Mouse (Mus musculus) kidney, embryonic 15.5 days (tissue): ENCODE measurements around the gene Afg1l. TPM values are rescaled to one million over a fixed set of nuclear protein-coding genes. Genes with fewer than 3 reads are reported as not detected.

ENCODE experiments used
- ATAC-seq: fragments of 200-750 bp; cut with Nextera tagmentation; replicated peaks from 2 replicates; pipeline ENCODE4 v1.8.0; 2017; ENCODE audit warnings: moderate TSS enrichment; ENCODE audit not compliant: low FRiP score
- H3K27ac ChIP-seq: fragments of 300-500 bp; sonication (generic); 2 replicates; pipeline ENCODE4 v1.5.1; 2015; ENCODE audit warnings: mild to moderate bottlenecking, inconsistent platforms
- H3K27me3 ChIP-seq: fragments of 300-500 bp; sonication (generic); 2 replicates; pipeline ENCODE4 v1.6.1; 2015; ENCODE audit warnings: inconsistent platforms
- H3K36me3 ChIP-seq: fragments of 300-500 bp; sonication (generic); 2 replicates; pipeline ENCODE4 v1.6.1; 2015; ENCODE audit warnings: inconsistent platforms
- H3K4me1 ChIP-seq: fragments of 300-500 bp; sonication (generic); 2 replicates; pipeline ENCODE4 v1.6.1; 2015; ENCODE audit warnings: inconsistent platforms
- H3K4me2 ChIP-seq: fragments of 300-500 bp; sonication (generic); 2 replicates; pipeline ENCODE4 v1.6.1; 2015; ENCODE audit warnings: moderate library complexity, mild to moderate bottlenecking, inconsistent platforms
- H3K4me3 ChIP-seq: fragments of 300-500 bp; sonication (generic); replicated peaks from 2 replicates; pipeline ENCODE4 v1.5.1; 2015; ENCODE audit warnings: mild to moderate bottlenecking, inconsistent platforms
- H3K9ac ChIP-seq: fragments of 300-500 bp; sonication (generic); 2 replicates; pipeline ENCODE4 v1.6.1; 2015; ENCODE audit warnings: mild to moderate bottlenecking, inconsistent platforms
- H3K9me3 ChIP-seq: fragments of 300-500 bp; sonication (generic); replicated peaks from 2 replicates; pipeline ENCODE4 v1.6.1; 2016; ENCODE audit warnings: inconsistent platforms
- whole genome bisulfite sequencing: fragments of 180-500 bp; shearing (Covaris S2); methylation state at CpG from one replicate; pipeline ENCODE4 v1.1.7; 2015; ENCODE audit warnings: mixed read lengths; 5-methylcytosine and 5-hydroxymethylcytosine counted together
- polyA plus RNA-seq: library from polyadenylated mRNA; unstranded; fragments of >200 nt; fragmentation: Nextera tagmentation; extraction: Ambion mirVana; gene quantifications from 2 replicates; pipeline ENCODE4 v1.2.1, GENCODE M21; 2015

The Afg1l gene
- polyA plus RNA-seq, 1 experiment from 2014 or later = 7.0 TPM

- Histone ChIP-seq H3K9ac (no peak overlapping the region), H3K4me1 (no peaks in the 10 kb centered on the region), H3K4me3 (no peak overlapping the region), H3K9me3 (no peaks in the 10 kb centered on the region), H3K4me2 (no peak overlapping the region), H3K27me3 (no peaks in the 10 kb centered on the region), H3K27ac (no peak overlapping the region), H3K36me3 (no peaks in the 10 kb centered on the region)
- ATAC-seq = no peak
- WGBS = 79% methylated on average over 4 of the region's 4 CpGs
These were observed 62.4 kb downstream of the Afg1l start for GRCm38 (mm10) chr10:42415821-42416470.

- Histone ChIP-seq H3K9me3 (no peaks in the 10 kb centered on the region), H3K4me3 (no peak overlapping the region), H3K36me3 (no peaks in the 10 kb centered on the region), H3K4me2 (no peak overlapping the region), H3K27ac (no peak overlapping the region), H3K9ac (no peak overlapping the region), H3K4me1 (no peaks in the 10 kb centered on the region), H3K27me3 (no peaks in the 10 kb centered on the region)
- no peak for ATAC-seq
- WGBS = 66% methylated on average over 6 of the region's 6 CpGs
These were observed 67.4 kb downstream of the Afg1l start for GRCm38 (mm10) chr10:42410748-42411537.

DNA sequence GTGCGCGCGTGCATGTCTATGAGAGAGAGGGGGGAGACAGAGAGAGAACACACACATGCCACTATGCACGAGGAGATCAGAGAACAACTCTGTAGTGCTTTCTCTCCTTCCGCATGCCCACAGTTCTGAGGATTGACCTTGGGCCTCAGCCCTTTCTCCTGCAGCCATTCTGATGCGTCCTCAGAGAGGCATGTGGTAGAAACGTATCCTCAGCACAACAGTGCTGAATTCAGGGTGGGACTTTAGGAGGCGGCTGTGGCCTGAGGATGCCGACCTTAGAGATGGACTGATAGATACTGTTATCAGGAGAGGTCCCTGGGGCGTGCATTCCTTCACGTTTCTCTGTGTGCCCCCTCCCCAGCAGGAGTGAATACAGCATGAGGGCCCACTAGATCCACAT is 87.9 kb downstream of the Afg1l start:
- ATAC-seq = no peak
- no peaks in the 10 kb centered on the region for H3K9me3 ChIP-seq

DNA sequence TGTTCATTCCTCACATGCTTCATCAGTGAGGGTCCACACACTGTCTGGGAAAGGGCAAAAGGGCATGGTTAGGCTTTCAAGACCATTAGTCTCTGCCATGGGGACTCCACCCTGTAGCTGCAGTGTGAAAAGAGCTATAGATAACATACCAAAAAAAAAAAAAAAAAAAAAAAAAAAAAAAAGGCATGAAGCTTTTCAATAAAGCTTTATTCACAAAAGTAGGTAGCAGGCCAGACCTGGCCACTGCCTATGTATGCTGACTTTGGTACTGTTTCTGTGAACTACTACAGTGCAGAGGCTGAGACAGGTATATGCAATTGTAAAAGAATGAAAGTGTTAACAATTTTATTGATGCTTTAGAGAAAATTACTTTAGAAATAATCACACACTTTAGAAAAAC is 90.2 kb downstream of the Afg1l start:
- Histone ChIP-seq H3K27ac (no peak overlapping the region), H3K4me1 (no peaks in the 10 kb centered on the region), H3K9ac (no peak overlapping the region), H3K4me2 (no peak overlapping the region), H3K27me3 (no peaks in the 10 kb centered on the region), H3K9me3 (no peaks in the 10 kb centered on the region), H3K36me3 (no peaks in the 10 kb centered on the region), H3K4me3 (no peak overlapping the region)
- ATAC-seq = no peak

More for the DNA sequence above, 87.9 kb downstream of the Afg1l start:
- no peak overlapping the region for H3K4me2 ChIP-seq
- no peak overlapping the region for H3K9ac ChIP-seq
- no peak overlapping the region for H3K27ac ChIP-seq
- WGBS = 80% methylated on average over 11 of the region's 11 CpGs
- H3K4me3 ChIP-seq = no peak overlapping the region
- H3K36me3 ChIP-seq = 0 out of 2 replicates have a peak, but pooled peaks cover 1% of the 10 kb centered on the region
- no peaks in the 10 kb centered on the region for H3K27me3 ChIP-seq
- no peaks in the 10 kb centered on the region for H3K4me1 ChIP-seq

DNA sequence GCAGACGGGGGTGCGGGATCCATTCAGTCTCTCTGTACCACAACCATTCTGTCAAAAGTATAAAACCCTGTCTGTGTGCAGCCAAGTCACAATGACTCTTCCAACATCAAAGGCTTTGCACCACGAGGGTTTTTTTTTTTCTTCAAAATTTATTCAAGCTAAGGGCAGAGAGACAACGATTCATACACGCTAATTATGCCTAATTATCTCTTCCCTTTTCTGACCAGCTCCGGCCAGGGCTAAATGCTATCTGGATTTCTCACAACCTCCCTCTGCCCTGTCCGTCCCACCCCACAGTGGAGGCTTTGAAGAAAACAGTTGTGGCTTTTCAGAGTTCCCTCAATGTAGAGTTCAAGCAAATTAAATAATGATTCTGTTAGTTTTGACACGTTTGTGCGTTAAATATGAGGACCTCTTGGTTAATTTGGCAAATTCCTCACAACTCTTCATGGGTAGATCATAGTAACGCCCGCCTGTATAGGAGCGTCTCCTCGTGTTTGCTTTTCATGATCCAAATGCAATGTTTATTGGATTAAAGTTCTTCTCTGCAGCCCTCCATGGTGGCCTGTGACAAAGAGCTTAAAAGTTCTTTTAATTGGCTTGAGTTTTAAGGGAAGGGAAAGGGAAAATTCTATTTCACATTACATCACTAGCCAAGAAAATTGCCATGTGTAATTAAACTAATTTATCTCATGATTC is 93.3 kb downstream of the Afg1l start:
- 70% methylated on average over 13 of the region's 13 CpGs for WGBS
- no peaks in the 10 kb centered on the region for H3K9me3 ChIP-seq
- H3K9ac ChIP-seq = no peak overlapping the region
- H3K36me3 ChIP-seq = no peaks in the 10 kb centered on the region
- no peaks in the 10 kb centered on the region for H3K27me3 ChIP-seq
- no peak overlapping the region for H3K4me3 ChIP-seq
- no peak overlapping the region for H3K4me2 ChIP-seq
- H3K27ac ChIP-seq = no peak overlapping the region
- ATAC-seq = no peak
- no peaks in the 10 kb centered on the region for H3K4me1 ChIP-seq

DNA sequence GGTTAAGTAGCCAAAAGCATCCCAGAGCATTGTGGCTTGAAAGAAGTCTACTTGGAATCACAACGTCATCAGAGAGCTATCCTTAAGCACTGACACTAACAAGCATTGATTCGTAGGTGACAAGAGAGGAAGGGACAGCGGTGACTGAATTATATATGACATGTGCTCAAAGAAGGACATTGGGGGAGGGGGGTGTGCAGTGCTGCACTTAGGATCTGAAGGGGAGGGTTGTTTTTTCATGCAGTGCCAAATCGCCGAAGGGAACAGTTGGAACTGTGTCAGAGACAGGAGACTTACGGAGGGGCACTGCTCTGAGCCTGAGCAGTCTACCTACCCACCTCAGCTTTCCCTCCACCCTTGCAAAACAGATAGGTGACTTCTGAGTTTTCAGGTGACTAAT is 94.7 kb downstream of the Afg1l start:
- Histone ChIP-seq H3K4me1 (no peaks in the 10 kb centered on the region), H3K9me3 (no peaks in the 10 kb centered on the region), H3K4me2 (no peak overlapping the region), H3K27me3 (no peaks in the 10 kb centered on the region), H3K9ac (no peak overlapping the region), H3K36me3 (no peaks in the 10 kb centered on the region), H3K27ac (no peak overlapping the region), H3K4me3 (no peak overlapping the region)
- 59% methylated on average over 6 of the region's 6 CpGs for WGBS
- ATAC-seq = no peak

- no peak for ATAC-seq
- H3K4me1 ChIP-seq = no peaks in the 10 kb centered on the region
- H3K9me3 ChIP-seq = no peaks in the 10 kb centered on the region
- no peak overlapping the region for H3K4me3 ChIP-seq
- H3K27ac ChIP-seq = no peak overlapping the region
- no peaks in the 10 kb centered on the region for H3K36me3 ChIP-seq
- H3K4me2 ChIP-seq = no peak overlapping the region
- no peak overlapping the region for H3K9ac ChIP-seq
- WGBS = 90% methylated on average over 10 of the region's 10 CpGs
- no peaks in the 10 kb centered on the region for H3K27me3 ChIP-seq
These were observed 114.1 kb downstream of the Afg1l start for GRCm38 (mm10) chr10:42364216-42364615.

DNA sequence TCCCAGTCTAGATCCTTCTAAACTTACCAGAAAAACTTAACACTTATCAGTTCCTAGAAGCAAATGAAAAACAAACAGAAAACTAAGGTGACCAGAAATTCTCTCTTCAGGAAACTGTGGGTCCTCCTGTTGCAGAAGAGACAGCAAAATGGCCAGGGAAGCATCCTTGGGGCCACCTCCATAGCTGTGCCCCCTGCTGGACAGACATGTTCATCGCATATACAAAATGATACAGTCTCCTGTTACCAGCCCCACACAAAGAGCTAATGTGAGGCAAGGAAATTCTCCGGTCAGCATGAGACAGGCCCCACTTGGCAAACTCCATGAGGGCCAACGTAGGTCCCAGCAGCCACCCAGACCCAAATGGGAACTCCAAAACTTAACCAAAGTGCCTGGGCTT is 122.4 kb downstream of the Afg1l start:
- H3K4me3 ChIP-seq = no peak overlapping the region
- H3K36me3 ChIP-seq = no peaks in the 10 kb centered on the region
- no peak for ATAC-seq
- no peak overlapping the region for H3K27ac ChIP-seq
- H3K9me3 ChIP-seq = no peaks in the 10 kb centered on the region
- H3K4me1 ChIP-seq = no peaks in the 10 kb centered on the region
- H3K4me2 ChIP-seq = no peak overlapping the region
- no peak overlapping the region for H3K9ac ChIP-seq
- H3K27me3 ChIP-seq = no peaks in the 10 kb centered on the region
- 65% methylated on average over 3 of the region's 3 CpGs for WGBS

DNA sequence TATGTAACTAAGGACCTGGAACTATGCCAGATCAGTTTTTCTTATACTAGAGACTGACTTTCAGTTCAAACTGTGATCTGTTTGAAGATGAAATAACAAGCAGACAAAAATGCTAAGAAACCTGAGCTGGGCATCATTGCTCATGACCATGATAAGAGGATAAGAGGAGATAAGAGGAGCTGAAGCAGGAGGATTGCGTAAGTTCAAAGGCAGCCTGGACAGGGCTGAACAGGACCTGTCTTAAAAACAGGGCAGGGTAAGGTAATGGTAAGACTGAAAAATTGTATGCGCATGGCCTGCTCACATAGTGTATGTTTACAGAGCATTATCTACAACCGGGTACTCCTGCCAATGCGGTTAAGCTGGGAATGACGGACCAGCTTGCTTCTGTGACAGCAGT is 130.4 kb downstream of the Afg1l start:
- no peak for ATAC-seq

GRCm38 (mm10) chr10:42347127-42347526 is 131.2 kb downstream of the Afg1l start:
- no peak overlapping the region for H3K4me3 ChIP-seq
- H3K27ac ChIP-seq = 0 out of 2 replicates have a peak overlapping the region, but pooled peaks have one; percentile 27
- 61% methylated on average over 5 of the region's 5 CpGs for WGBS
- no peak for ATAC-seq
- H3K9me3 ChIP-seq = no peaks in the 10 kb centered on the region
- H3K27me3 ChIP-seq = no peaks in the 10 kb centered on the region
- peaks cover 11% of the 10 kb centered on the region for H3K4me1 ChIP-seq
- no peak overlapping the region for H3K4me2 ChIP-seq
- no peaks in the 10 kb centered on the region for H3K36me3 ChIP-seq
- H3K9ac ChIP-seq = no peak overlapping the region

More for the DNA sequence above, 130.4 kb downstream of the Afg1l start:
- Histone ChIP-seq H3K4me1 (peaks cover 10% of the 10 kb centered on the region; the same call in 1 of the 2 replicates), H3K9me3 (no peaks in the 10 kb centered on the region), H3K27me3 (no peaks in the 10 kb centered on the region), H3K4me2 (no peak overlapping the region), H3K9ac (no peak overlapping the region), H3K4me3 (no peak overlapping the region), H3K36me3 (no peaks in the 10 kb centered on the region), H3K27ac (0 out of 2 replicates have a peak overlapping the region, but pooled peaks have one; percentile 1)
- 84% methylated on average over 5 of the region's 5 CpGs for WGBS

DNA sequence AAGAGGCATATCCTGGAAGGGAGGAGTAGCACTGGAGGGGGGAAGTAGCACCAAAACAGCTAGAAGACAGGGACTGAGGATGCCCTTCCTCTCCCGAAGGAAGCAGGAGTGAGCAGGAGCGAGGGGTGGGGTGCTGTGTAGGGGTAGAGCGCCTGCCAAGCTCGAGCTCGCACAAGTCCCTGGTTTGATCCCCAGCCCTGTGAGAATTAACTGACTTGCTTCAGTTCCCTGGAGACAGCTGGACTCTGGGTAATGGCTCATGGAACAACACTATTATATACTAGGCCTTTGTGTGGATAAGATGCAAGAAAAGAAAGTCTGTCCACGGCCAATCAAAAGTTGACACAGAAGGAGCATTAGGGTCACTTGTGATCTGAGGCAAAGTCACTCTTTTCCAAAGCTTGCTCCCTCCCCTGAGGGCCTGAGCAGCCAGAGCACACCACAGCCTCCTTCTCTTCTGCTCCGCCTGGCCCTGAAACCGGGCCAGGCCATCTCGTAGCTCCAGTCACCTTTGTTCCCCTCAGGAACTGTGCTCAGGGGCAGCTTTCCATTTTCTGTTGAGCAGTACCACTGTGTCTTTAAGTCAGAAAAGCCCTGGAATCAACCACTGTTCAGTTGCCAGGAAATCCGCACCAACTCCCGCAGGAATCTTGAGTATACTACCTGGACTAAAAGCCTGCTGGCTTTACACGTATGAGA is 132.0 kb downstream of the Afg1l start:
- Histone ChIP-seq H3K27me3 (no peaks in the 10 kb centered on the region), H3K27ac (peak overlapping the region; percentile 15; the same call in 1 of the 2 replicates), H3K4me2 (no peak overlapping the region), H3K9me3 (no peaks in the 10 kb centered on the region), H3K9ac (no peak overlapping the region), H3K36me3 (no peaks in the 10 kb centered on the region), H3K4me1 (peaks cover 12% of the 10 kb centered on the region), H3K4me3 (no peak overlapping the region)
- no peak for ATAC-seq
- 63% methylated on average over 12 of the region's 12 CpGs for WGBS

DNA sequence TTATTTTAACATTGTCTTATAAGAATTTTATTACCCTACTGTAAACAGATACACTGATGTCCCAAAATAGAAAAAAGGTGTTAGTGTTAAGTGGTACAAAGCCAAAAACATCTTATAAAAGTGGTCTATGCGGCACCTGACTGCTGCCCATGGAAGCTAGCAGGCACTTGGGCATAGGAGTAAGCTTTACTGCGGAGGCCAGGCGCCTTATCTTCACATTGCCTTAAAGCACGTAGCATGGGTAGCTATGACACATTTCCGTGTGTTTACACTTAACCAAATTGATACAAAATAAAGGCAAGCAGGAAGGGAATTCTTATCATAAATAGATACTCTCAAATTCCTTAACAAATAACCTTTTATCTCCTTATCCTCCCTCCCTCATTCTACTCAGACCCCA is 135.7 kb downstream of the Afg1l start:
- H3K36me3 ChIP-seq = no peaks in the 10 kb centered on the region
- H3K27ac ChIP-seq = no peak overlapping the region
- no peaks in the 10 kb centered on the region for H3K9me3 ChIP-seq
- WGBS = 90% methylated on average over 5 of the region's 5 CpGs
- H3K27me3 ChIP-seq = no peaks in the 10 kb centered on the region
- H3K4me2 ChIP-seq = no peak overlapping the region
- peaks cover 12% of the 10 kb centered on the region for H3K4me1 ChIP-seq
- H3K9ac ChIP-seq = no peak overlapping the region
- no peak overlapping the region for H3K4me3 ChIP-seq
- no peak for ATAC-seq
